ENCODE assay signal across 8 mouse cellular contexts in the genomic region with DNA sequence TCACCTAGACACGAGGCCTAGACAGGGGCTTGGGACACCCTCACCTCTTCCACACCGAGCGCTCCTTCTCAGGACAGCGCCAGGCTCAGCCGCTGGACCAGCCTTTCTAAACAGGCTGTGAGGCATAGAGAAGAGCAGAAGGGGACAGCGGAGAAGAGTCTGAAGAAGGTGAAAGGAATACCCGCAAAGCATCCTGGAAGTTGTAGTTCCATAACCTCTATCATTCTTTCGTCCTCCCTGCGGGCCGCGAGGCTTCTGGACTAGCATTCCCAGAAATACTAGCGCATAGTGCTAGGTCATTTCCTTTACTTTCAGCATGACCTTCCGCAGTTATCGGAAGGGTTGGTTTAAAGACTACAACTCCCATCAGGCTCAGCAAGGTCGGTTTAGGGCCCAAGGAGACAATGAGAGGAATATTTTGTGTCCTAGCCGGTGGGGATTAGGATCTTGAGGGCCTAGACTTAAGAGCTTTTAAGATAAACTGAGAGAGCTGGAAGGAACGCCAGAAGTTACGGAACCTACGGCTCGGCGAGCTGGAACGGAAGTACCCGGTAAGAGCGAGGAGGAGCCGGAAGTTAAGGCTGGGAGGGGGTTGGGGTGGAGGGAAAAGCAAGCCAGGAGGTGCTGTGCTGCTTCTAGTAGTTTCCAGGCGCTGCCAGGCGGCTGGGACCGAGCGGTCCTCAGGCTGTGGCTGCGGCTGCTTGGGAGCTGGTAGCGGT. TPM values are rescaled to one million over a fixed set of nuclear protein-coding genes. Genes with fewer than 3 reads are reported as not detected.
A peak's percentile ranks its signal among the peaks of the same experiment; 100 is the strongest.
DNase-seq lines count a peak whose midpoint lies in the region; ATAC-seq and TF ChIP-seq lines count a peak whose summit lies in the region.

A gene (minus strand): TSS at position 149 of the 719 bp plus-strand sequence.
A gene (plus strand): TSS at position 372 of the 719 bp plus-strand sequence.

- dilution Hi-C loops in CH12.LX (cut with MboI; ENCODE audit: extremely low pct_ligation_motif_present, extremely low pct_unique_long_range_greater_than_20kb, low sequenced_read_pairs) = no loop called here

- TF ChIP-seq EP300 in CH12.LX (IDR thresholded peaks at IDR 0.05; ENCODE audit: low read length) = no peak
- TF ChIP-seq EP300 in liver, embryonic 14.5 days (IDR thresholded peaks at IDR 0.05; ENCODE audit: low read depth) = no peak
- TF ChIP-seq EP300 in stomach, postnatal 0 days (optimal IDR thresholded peaks at IDR 0.05) = no peak

- TF ChIP-seq POLR2A in CH12.LX (IDR thresholded peaks at IDR 0.05; ENCODE audit: low read depth, low read length) = peak; percentile 94

- no peak for TF ChIP-seq RAD21 in CH12.LX (IDR thresholded peaks at IDR 0.05; ENCODE audit: low read depth, low read length)

- H3K27me3 ChIP-seq in CH12.LX (replicated peaks) = no peaks in the 10 kb centered on the region
- H3K27me3 ChIP-seq in forebrain, embryonic 10.5 days (ENCODE audit: poor library complexity, severe bottlenecking) = no peaks in the 10 kb centered on the region
- H3K27me3 ChIP-seq in heart, embryonic 15.5 days = no peaks in the 10 kb centered on the region
- H3K27me3 ChIP-seq in liver, embryonic 14.5 days (ENCODE audit: control insufficient read depth, insufficient read depth, low read length) = no peaks in the 10 kb centered on the region
- no peaks in the 10 kb centered on the region for H3K27me3 ChIP-seq in neural tube, embryonic 11.5 days (ENCODE audit: control insufficient read depth, insufficient read depth, low read length)
- H3K27me3 ChIP-seq in stomach, postnatal 0 days (ENCODE audit: control insufficient read depth, insufficient read depth, low read length) = no peaks in the 10 kb centered on the region

- peak within 1 kb of the TSS; percentile 80 for H3K9ac ChIP-seq in CH12.LX (ENCODE audit: insufficient read depth, low read depth)
- peak within 1 kb of the TSS; percentile 89 for H3K9ac ChIP-seq in heart, embryonic 15.5 days
- H3K9ac ChIP-seq in liver, embryonic 14.5 days (replicated peaks) = peak within 1 kb of the TSS; percentile 92
- H3K9ac ChIP-seq in neural tube, embryonic 11.5 days (ENCODE audit: low read length) = peak within 1 kb of the TSS; percentile 69
- peak within 1 kb of the TSS; percentile 79 for H3K9ac ChIP-seq in stomach, postnatal 0 days (ENCODE audit: low read length)

- H3K4me2 ChIP-seq in CH12.LX (ENCODE audit: insufficient read depth, low read depth, poor library complexity, severe bottlenecking) = peak within 1 kb of the TSS; percentile 85
- H3K4me2 ChIP-seq in heart, embryonic 15.5 days = peak within 1 kb of the TSS; percentile 76
- peak within 1 kb of the TSS; percentile 94 for H3K4me2 ChIP-seq in liver, embryonic 14.5 days (ENCODE audit: low read depth)
- peak within 1 kb of the TSS; percentile 90 for H3K4me2 ChIP-seq in neural tube, embryonic 11.5 days (ENCODE audit: low read depth)
- H3K4me2 ChIP-seq in stomach, postnatal 0 days (replicated peaks; ENCODE audit: low read depth) = peak within 1 kb of the TSS; percentile 92

- peak; percentile 95 for ATAC-seq in heart, embryonic 15.5 days (replicated peaks; ENCODE audit: insufficient number of reproducible peaks, insufficient read depth, low FRiP score, low read depth)
- peak; percentile 95 for ATAC-seq in liver, embryonic 14.5 days (ENCODE audit: insufficient read depth)
- ATAC-seq in neural tube, embryonic 11.5 days (ENCODE audit: insufficient read depth, low FRiP score, low TSS enrichment) = peak; percentile 96
- ATAC-seq in stomach, postnatal 0 days (ENCODE audit: low FRiP score, low TSS enrichment) = peak; percentile 98

- peak; percentile 98 for DNase-seq in CH12.LX (ENCODE audit: extremely low read depth)
- peak; percentile 93 for DNase-seq in c-Kit-positive CD71-negative TER-119-negative erythroid progenitor cells, embryonic 14.5 days (ENCODE audit: low read depth)
- peak; percentile 88 for DNase-seq in forebrain, embryonic 10.5 days (ENCODE audit: extremely low spot score, low spot score)
- peak; percentile 91 to 95 for DNase-seq in kidney, postnatal 25 days
- DNase-seq in liver, embryonic 14.5 days (ENCODE audit: low read depth in 3 of 3, low spot score in 3 of 3) = peak; percentile 95 to 97 (median 95)
- peak; percentile 91 for DNase-seq in neural tube, embryonic 11.5 days (ENCODE audit: low spot score)
- DNase-seq in stomach, postnatal 0 days (ENCODE audit: low spot score) = peak; percentile 91

- peaks cover 4 to 47% of the 10 kb centered on the region in 2 experiments; a peak in 3 of 4 replicates for H3K4me1 ChIP-seq in CH12.LX (ENCODE audit: control insufficient read depth in 1 of 2, insufficient read depth in 2 of 2)
- H3K4me1 ChIP-seq in forebrain, embryonic 10.5 days = peaks cover 25% of the 10 kb centered on the region
- H3K4me1 ChIP-seq in heart, embryonic 15.5 days (replicated peaks) = peaks cover 9% of the 10 kb centered on the region
- H3K4me1 ChIP-seq in liver, embryonic 14.5 days (replicated peaks; ENCODE audit: control insufficient read depth in 2 of 2, insufficient read depth in 2 of 2, low read length in 1 of 2) = peaks cover 2 to 7% of the 10 kb centered on the region in 2 experiments; a peak in 3 of 4 replicates
- H3K4me1 ChIP-seq in neural tube, embryonic 11.5 days (ENCODE audit: control insufficient read depth, insufficient read depth, low read length) = peaks cover 9% of the 10 kb centered on the region
- no peaks in the 10 kb centered on the region; the same call in 1 of the 2 replicates for H3K4me1 ChIP-seq in stomach, postnatal 0 days (replicated peaks; ENCODE audit: control insufficient read depth, insufficient read depth)

- in situ Hi-C loops in CH12.LX (cut with MboI; ENCODE audit: low pct_ligation_motif_present, low pct_unique_long_range_greater_than_20kb, low sequenced_read_pairs) = no loop called here

- H3K4me3 ChIP-seq in CH12.LX (replicated peaks in 1 of 3; ENCODE audit: low read depth in 2 of 3, low read length in 2 of 3, poor library complexity in 1 of 3) = peak within 1 kb of the TSS; percentile 72 to 95 (median 93)
- H3K4me3 ChIP-seq in forebrain, embryonic 10.5 days = peak within 1 kb of the TSS; percentile 81
- H3K4me3 ChIP-seq in heart, embryonic 15.5 days = peak within 1 kb of the TSS; percentile 78
- peak within 1 kb of the TSS; percentile 70 to 89 for H3K4me3 ChIP-seq in liver, embryonic 14.5 days (ENCODE audit: insufficient read depth in 1 of 2, low read depth in 2 of 2, low read length in 2 of 2)
- peak within 1 kb of the TSS; percentile 58 for H3K4me3 ChIP-seq in neural tube, embryonic 11.5 days (ENCODE audit: low read depth, low read length)
- H3K4me3 ChIP-seq in stomach, postnatal 0 days (ENCODE audit: low read depth, low read length) = peak within 1 kb of the TSS; percentile 80

- no peaks in the 10 kb centered on the region for H3K9me3 ChIP-seq in CH12.LX (replicated peaks; ENCODE audit: low read length)
- no peaks in the 10 kb centered on the region for H3K9me3 ChIP-seq in forebrain, embryonic 10.5 days
- no peaks in the 10 kb centered on the region for H3K9me3 ChIP-seq in heart, embryonic 15.5 days (replicated peaks)
- no peaks in the 10 kb centered on the region for H3K9me3 ChIP-seq in liver, embryonic 14.5 days (ENCODE audit: control insufficient read depth, low read length)
- no peaks in the 10 kb centered on the region for H3K9me3 ChIP-seq in neural tube, embryonic 11.5 days (ENCODE audit: control insufficient read depth, low read length)
- no peaks in the 10 kb centered on the region for H3K9me3 ChIP-seq in stomach, postnatal 0 days (ENCODE audit: control insufficient read depth, low read length)

- peak within 1 kb of the TSS; percentile 77 for H3K27ac ChIP-seq in CH12.LX (ENCODE audit: insufficient read depth, low read depth)
- peak within 1 kb of the TSS; percentile 93 for H3K27ac ChIP-seq in forebrain, embryonic 10.5 days
- H3K27ac ChIP-seq in heart, embryonic 15.5 days = peak within 1 kb of the TSS; percentile 95
- peak within 1 kb of the TSS; percentile 84 for H3K27ac ChIP-seq in liver, embryonic 14.5 days
- peak within 1 kb of the TSS; percentile 71 for H3K27ac ChIP-seq in neural tube, embryonic 11.5 days (ENCODE audit: low read depth, low read length)
- peak within 1 kb of the TSS; percentile 90 for H3K27ac ChIP-seq in stomach, postnatal 0 days (replicated peaks)

- peaks cover 36 to 54% of the 10 kb centered on the region in 2 experiments for H3K36me3 ChIP-seq in CH12.LX (replicated peaks in 1 of 2; ENCODE audit: control insufficient read depth in 1 of 2, insufficient read depth in 1 of 2, low read length in 1 of 2)
- H3K36me3 ChIP-seq in forebrain, embryonic 10.5 days (replicated peaks) = peaks cover 62% of the 10 kb centered on the region
- H3K36me3 ChIP-seq in heart, embryonic 15.5 days = peaks cover 44% of the 10 kb centered on the region
- peaks cover 29% of the 10 kb centered on the region for H3K36me3 ChIP-seq in liver, embryonic 14.5 days (replicated peaks; ENCODE audit: control insufficient read depth, insufficient read depth, low read depth)
- peaks cover 17% of the 10 kb centered on the region for H3K36me3 ChIP-seq in neural tube, embryonic 11.5 days (ENCODE audit: control insufficient read depth, insufficient read depth, low read length)
- peaks cover 7% of the 10 kb centered on the region for H3K36me3 ChIP-seq in stomach, postnatal 0 days (ENCODE audit: control insufficient read depth, insufficient read depth, low read length)

- peaks cover 18% of the 10 kb centered on the region for H3K79me2 ChIP-seq in CH12.LX (replicated peaks; ENCODE audit: control insufficient read depth, extremely low read depth, insufficient read depth, poor library complexity, severe bottlenecking)

- 0% methylated on average over 31 of the region's 31 CpGs for WGBS in forebrain, embryonic 10.5 days
- under 1% methylated on average over 31 of the region's 31 CpGs for WGBS in heart, embryonic 15.5 days
- WGBS in liver, embryonic 14.5 days (ENCODE audit: insufficient replicate concordance) = under 1% methylated on average over 31 of the region's 31 CpGs
- 0% methylated on average over 31 of the region's 31 CpGs for WGBS in neural tube, embryonic 11.5 days
- under 1% methylated on average over 31 of the region's 31 CpGs for WGBS in stomach, postnatal 0 days

- peak in 1 of 2 experiments; percentile 28; a peak in 1 of 4 replicates for TF ChIP-seq CTCF in CH12.LX (conservative IDR thresholded peaks at IDR 0.05 in 1 of 2, IDR thresholded peaks at IDR 0.05 in 1 of 2; ENCODE audit: low read depth in 2 of 2, low read length in 2 of 2)
- TF ChIP-seq CTCF in liver, embryonic 14.5 days (IDR thresholded peaks at IDR 0.05; ENCODE audit: low read depth) = peak; percentile 67
- peak; percentile 70 for TF ChIP-seq CTCF in stomach, postnatal 0 days (IDR thresholded peaks at IDR 0.05; ENCODE audit: low read depth)

RNA-seq across cellular contexts. Expression of the first gene that starts in this region (rescaled TPM):
- total RNA-seq in CH12.LX (2012; rRNA removed) (32.1 and 33.7 TPM in 2 replicates), CH12.LX (2014; rRNA removed) (44.4 and 47.2 TPM in 2 replicates)
- polyA plus RNA-seq in CH12.LX (2012; ENCODE audit: insufficient read length, low read depth) = 27.9 and 30.2 TPM in 2 replicates
- 51.2 and 54.1 TPM in 2 replicates for polyA plus RNA-seq in forebrain, embryonic 10.5 days (2016; fragmentation: Nextera tagmentation; extraction: Ambion mirVana)
- polyA plus RNA-seq in heart, embryonic 15.5 days (2015; fragmentation: Nextera tagmentation; extraction: Ambion mirVana) = 29.8 and 37.7 TPM in 2 replicates
- polyA plus RNA-seq in liver, embryonic 14.5 days (2012; rRNA removed) = 6.1 and 7.8 TPM in 2 replicates
- 8.0 and 10.4 TPM in 2 replicates for polyA plus RNA-seq in liver, embryonic 14.5 days (2014; fragmentation: Nextera tagmentation; extraction: Ambion mirVana)
- polyA plus RNA-seq in neural tube, embryonic 11.5 days (2014; fragmentation: Nextera tagmentation; extraction: Ambion mirVana) = 62.5 and 62.9 TPM in 2 replicates
- 20.7 and 22.3 TPM in 2 replicates for polyA plus RNA-seq in stomach, postnatal 0 days (2015; fragmentation: Nextera tagmentation; extraction: Ambion mirVana)

RNA-seq across cellular contexts. Expression of the second gene that starts in this region (rescaled TPM):
- total RNA-seq in CH12.LX (2012; rRNA removed) (288 and 397 TPM in 2 replicates), CH12.LX (2014; rRNA removed) (456 and 483 TPM in 2 replicates)
- polyA plus RNA-seq in CH12.LX (2012; ENCODE audit: insufficient read length, low read depth) = 392 and 523 TPM in 2 replicates
- 279 and 280 TPM in 2 replicates for polyA plus RNA-seq in forebrain, embryonic 10.5 days (2016; fragmentation: Nextera tagmentation; extraction: Ambion mirVana)
- polyA plus RNA-seq in heart, embryonic 15.5 days (2015; fragmentation: Nextera tagmentation; extraction: Ambion mirVana) = 175 and 176 TPM in 2 replicates
- polyA plus RNA-seq in liver, embryonic 14.5 days (2012; rRNA removed) = 66.5 and 119 TPM in 2 replicates
- polyA plus RNA-seq in liver, embryonic 14.5 days (2014; fragmentation: Nextera tagmentation; extraction: Ambion mirVana) = 109 and 117 TPM in 2 replicates
- polyA plus RNA-seq in neural tube, embryonic 11.5 days (2014; fragmentation: Nextera tagmentation; extraction: Ambion mirVana) = 224 and 233 TPM in 2 replicates
- 94.9 and 96.1 TPM in 2 replicates for polyA plus RNA-seq in stomach, postnatal 0 days (2015; fragmentation: Nextera tagmentation; extraction: Ambion mirVana)

Comparison
In these comparisons a context has a peak if more than half of its experiments do, and no peak if none do; other contexts are left out.
1. Peak in every context shown above with its lines: DNase-seq, ATAC-seq, H3K4me3 ChIP-seq and H3K27ac ChIP-seq.